Mouse (Mus musculus): ENCODE measurements around the gene Trpm7.

- TF ChIP-seq TAL1 (conservative IDR thresholded peaks at IDR 0.05; ENCODE audit: low read depth, low read length), result no peak
- no peak for TF ChIP-seq CTCF (IDR thresholded peaks at IDR 0.05; ENCODE audit: low read depth, low read length)
- no peak for TF ChIP-seq GATA1 (IDR thresholded peaks at IDR 0.05; ENCODE audit: borderline replicate concordance, low read length)
Measured at GRCm38 (mm10) chr2:126778806-126779205, 97.2 kb downstream of the Trpm7 start.

Measured in G1E (cell line).